Mouse (Mus musculus) kidney, adult 2 months (tissue): ENCODE results near the gene Krt17.

Source experiments
- CTCF ChIP-seq: fragments of 200-500 bp; conservative IDR thresholded peaks from 2 replicates; pipeline ENCODE4 v1.5.1; 2011; ENCODE audit warnings: low read depth, mild to moderate bottlenecking, control low read depth, low read length, moderate library complexity, mixed read lengths; ENCODE audit not compliant: insufficient read depth, insufficient read length
- POLR2A ChIP-seq: fragments of 200-500 bp; IDR thresholded peaks from one replicate; pipeline ENCODE4 v1.6.1; 2011; ENCODE audit warnings: low read depth, low read length, control low read depth

- TF ChIP-seq CTCF (no peak), POLR2A (no peak)
These were observed 29.4 kb upstream of the Krt17 start for GRCm38 (mm10) chr11:100290235-100290634.
